9 mouse cellular contexts compared by ENCODE assay signal in genomic region chr5:113930648-113931609, GRCm38 (mm10). TPM values are rescaled to one million over a fixed set of nuclear protein-coding genes. Genes with fewer than 3 reads are reported as not detected.
DNase-seq lines count a peak whose midpoint lies in the region; ATAC-seq lines count a peak whose summit lies in the region.
"Had no signal": no experiment of that assay in that cellular context is flagged by ENCODE, and none has a peak within 500 bp of the region (broad histone marks: within the 10 kb centered on the region; RNA-seq: fewer than 3 reads in every experiment).

No protein-coding gene starts in this region.

- DNase-seq in ES-CJ7 (ENCODE audit: low read depth, low spot score) = peak; percentile 46
- peak; percentile 72 for DNase-seq in adrenal gland, postnatal 10 days
- DNase-seq in forelimb bud, embryonic 11.5 days (ENCODE audit: low read depth, low spot score) = peak; percentile 76
- peak; percentile 70 for DNase-seq in hindbrain, embryonic 11.5 days (ENCODE audit: low spot score)
- peak; percentile 65 for DNase-seq in yolk sac, embryonic 10.5 days (ENCODE audit: low spot score)
- DNase-seq in cerebellum, postnatal 25 days = no peak

- WGBS in hindbrain, embryonic 11.5 days = 23% methylated on average over 18 of the region's 18 CpGs
- WGBS in limb, embryonic 13.5 days = 29% methylated on average over 18 of the region's 18 CpGs
- WGBS in midbrain, embryonic 12.5 days = 21% methylated on average over 18 of the region's 18 CpGs

- H3K9me3 ChIP-seq in hindbrain, embryonic 11.5 days (ENCODE audit: control insufficient read depth, low read length) = no peaks in the 10 kb centered on the region
- H3K9me3 ChIP-seq in limb, embryonic 13.5 days = no peaks in the 10 kb centered on the region
- H3K9me3 ChIP-seq in midbrain, embryonic 12.5 days = 0 out of 2 replicates have a peak, but pooled peaks cover 2% of the 10 kb centered on the region

- H3K4me1 ChIP-seq in hindbrain, embryonic 11.5 days (replicated peaks; ENCODE audit: control insufficient read depth, insufficient read depth, low read length) = peaks cover 9% of the 10 kb centered on the region; the same call in 1 of the 2 replicates
- peaks cover 22% of the 10 kb centered on the region for H3K4me1 ChIP-seq in limb, embryonic 13.5 days
- H3K4me1 ChIP-seq in midbrain, embryonic 12.5 days = peaks cover 9% of the 10 kb centered on the region

- ATAC-seq in hindbrain, embryonic 11.5 days (ENCODE audit: low FRiP score) = peak; percentile 60
- no peak for ATAC-seq in limb, embryonic 13.5 days (ENCODE audit: low FRiP score, low read depth)
- peak; percentile 72 for ATAC-seq in midbrain, embryonic 12.5 days (ENCODE audit: low FRiP score, low read depth)

- no peak overlapping the region for H3K4me3 ChIP-seq in hindbrain, embryonic 11.5 days (ENCODE audit: low read depth, low read length)
- H3K4me3 ChIP-seq in limb, embryonic 13.5 days = no peak overlapping the region
- no peak overlapping the region for H3K4me3 ChIP-seq in midbrain, embryonic 12.5 days
- H3K4me3 ChIP-seq: erythroblast, embryonic 14.5 days had no signal

- H3K9ac ChIP-seq in hindbrain, embryonic 11.5 days (ENCODE audit: low read depth, low read length) = no peak overlapping the region
- peak overlapping the region; percentile 31 for H3K9ac ChIP-seq in limb, embryonic 13.5 days
- 0 out of 2 replicates have a peak overlapping the region, but pooled peaks have one; percentile 20 for H3K9ac ChIP-seq in midbrain, embryonic 12.5 days (replicated peaks)

- no peaks in the 10 kb centered on the region for H3K27me3 ChIP-seq in hindbrain, embryonic 11.5 days (ENCODE audit: control insufficient read depth, insufficient read depth, low read length)
- H3K27me3 ChIP-seq in limb, embryonic 13.5 days = no peaks in the 10 kb centered on the region
- H3K27me3 ChIP-seq in midbrain, embryonic 12.5 days = no peaks in the 10 kb centered on the region

- H3K27ac ChIP-seq in hindbrain, embryonic 11.5 days (ENCODE audit: low read depth, low read length) = peak overlapping the region; percentile 77
- peak overlapping the region; percentile 67; the same call in 1 of the 2 replicates for H3K27ac ChIP-seq in limb, embryonic 13.5 days
- H3K27ac ChIP-seq in midbrain, embryonic 12.5 days (replicated peaks) = peak overlapping the region; percentile 65

- no peaks in the 10 kb centered on the region for H3K36me3 ChIP-seq in hindbrain, embryonic 11.5 days (ENCODE audit: control insufficient read depth, insufficient read depth, low read length)
- H3K36me3 ChIP-seq in limb, embryonic 13.5 days = no peaks in the 10 kb centered on the region
- H3K36me3 ChIP-seq in midbrain, embryonic 12.5 days = no peaks in the 10 kb centered on the region

- 0 out of 2 replicates have a peak overlapping the region, but pooled peaks have one; percentile 13 for H3K4me2 ChIP-seq in hindbrain, embryonic 11.5 days (replicated peaks; ENCODE audit: low read depth, low read length)
- H3K4me2 ChIP-seq in limb, embryonic 13.5 days (replicated peaks) = peak overlapping the region; percentile 36
- 0 out of 2 replicates have a peak overlapping the region, but pooled peaks have one; percentile 17 for H3K4me2 ChIP-seq in midbrain, embryonic 12.5 days (replicated peaks)

RNA-seq across cellular contexts. Expression of gene Coro1c, which starts 22.4 kb away (rescaled TPM):
- total RNA-seq in adrenal gland, postnatal 10 days (2021) = 10 to 100 TPM; 66.4 to 78.9 TPM
- 192 and 230 TPM in 2 replicates for polyA plus RNA-seq in hindbrain, embryonic 11.5 days (2014; fragmentation: Nextera tagmentation; extraction: Ambion mirVana)
- 83.1 and 90.2 TPM in 2 replicates for polyA plus RNA-seq in limb, embryonic 13.5 days (2015; fragmentation: Nextera tagmentation; extraction: Ambion mirVana)
- polyA plus RNA-seq in midbrain, embryonic 12.5 days (2016; fragmentation: Nextera tagmentation; extraction: Ambion mirVana) = 227 and 244 TPM in 2 replicates

Comparison
In these comparisons a context has a peak if more than half of its experiments do, and no peak if none do; other contexts are left out.
1. DNase-seq: peak in ES-CJ7 (single experiment), adrenal gland, postnatal 10 days (single experiment), forelimb bud, embryonic 11.5 days (single experiment), hindbrain, embryonic 11.5 days (single experiment) and yolk sac, embryonic 10.5 days (single experiment); none in cerebellum, postnatal 25 days (0 of 2).
2. Peak in every context shown above with its lines, with median percentiles within 50 percentile points of each other: H3K27ac ChIP-seq and H3K4me2 ChIP-seq.